Mouse (Mus musculus) bone marrow macrophage, adult 2 months (primary cell): ENCODE measurements at regions not wholly inside any gene's neighbourhood (a gene's known extent, or its start where the extent isn't known, plus 50 kb on each side); places are given as distances from the start of the nearest gene placed in this dataset.

Source experiments
- H3K27ac ChIP-seq: 2 replicates; pipeline ENCODE4 v1.5.1; 2012; ENCODE audit warnings: low read depth, low read length; ENCODE audit not compliant: insufficient read depth
- H3K4me1 ChIP-seq: 2 replicates; pipeline ENCODE4 v1.6.1; 2012; ENCODE audit warnings: low read length; ENCODE audit not compliant: control insufficient read depth, insufficient read depth
- H3K4me3 ChIP-seq: 2 replicates; pipeline ENCODE4 v1.5.1; 2012; ENCODE audit warnings: mild to moderate bottlenecking, low read length, moderate library complexity; ENCODE audit not compliant: insufficient read depth
- CTCF ChIP-seq: IDR thresholded peaks from 2 replicates; pipeline ENCODE4 v1.5.1; 2012; ENCODE audit warnings: low read depth, mild to moderate bottlenecking, low read length, moderate library complexity
- POLR2A ChIP-seq: IDR thresholded peaks from 2 replicates; pipeline ENCODE4 v1.6.1; 2012; ENCODE audit warnings: mild to moderate bottlenecking, low read depth, low read length, borderline replicate concordance

DNA sequence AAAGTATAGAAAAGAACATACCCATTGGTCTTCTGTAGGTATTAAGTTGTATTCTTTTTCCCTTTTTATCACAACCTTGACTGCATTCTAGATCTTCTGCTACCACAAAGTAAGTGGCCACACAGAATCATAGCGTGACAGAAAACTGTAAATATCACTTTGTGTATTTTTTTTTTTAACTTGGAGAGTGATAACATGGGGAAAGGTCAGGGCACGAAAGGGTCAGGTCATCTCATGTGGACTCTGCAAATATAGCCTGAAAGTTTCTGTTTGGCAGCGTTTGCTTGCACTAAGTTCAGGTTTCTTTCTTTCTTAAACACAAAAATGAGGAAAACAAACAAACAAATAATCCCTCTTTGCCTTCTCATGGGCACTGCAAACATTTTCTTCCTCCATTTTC, 1101.1 kb downstream of the Gsdmc2 start:
- no peak for TF ChIP-seq POLR2A
- TF ChIP-seq CTCF = no peak
- H3K27ac ChIP-seq = no peak overlapping the region
- no peak overlapping the region for H3K4me3 ChIP-seq
- no peaks in the 10 kb centered on the region for H3K4me1 ChIP-seq

DNA sequence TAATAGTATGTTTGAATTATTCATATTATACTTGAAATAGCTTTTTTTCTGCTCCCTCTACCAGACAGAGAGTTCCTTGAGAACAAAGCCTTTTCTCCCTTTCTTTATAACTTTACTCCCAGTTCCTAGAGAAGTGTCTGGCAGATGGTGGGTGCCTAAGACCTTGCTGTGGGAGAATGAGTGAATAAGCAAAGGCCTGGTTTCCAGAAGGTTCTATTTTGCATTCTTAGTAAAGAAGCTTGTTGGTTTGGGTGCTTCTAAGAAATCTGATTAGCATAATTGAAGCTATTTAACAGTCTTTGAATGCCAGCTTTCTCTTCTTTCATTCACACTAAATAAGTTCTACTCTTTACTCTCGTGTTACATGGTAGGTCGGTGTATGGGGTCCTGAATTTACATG, 1104.2 kb downstream of the Gsdmc2 start:
- Histone ChIP-seq H3K4me3 (no peak overlapping the region), H3K4me1 (no peaks in the 10 kb centered on the region), H3K27ac (no peak overlapping the region)
- TF ChIP-seq POLR2A = no peak

DNA sequence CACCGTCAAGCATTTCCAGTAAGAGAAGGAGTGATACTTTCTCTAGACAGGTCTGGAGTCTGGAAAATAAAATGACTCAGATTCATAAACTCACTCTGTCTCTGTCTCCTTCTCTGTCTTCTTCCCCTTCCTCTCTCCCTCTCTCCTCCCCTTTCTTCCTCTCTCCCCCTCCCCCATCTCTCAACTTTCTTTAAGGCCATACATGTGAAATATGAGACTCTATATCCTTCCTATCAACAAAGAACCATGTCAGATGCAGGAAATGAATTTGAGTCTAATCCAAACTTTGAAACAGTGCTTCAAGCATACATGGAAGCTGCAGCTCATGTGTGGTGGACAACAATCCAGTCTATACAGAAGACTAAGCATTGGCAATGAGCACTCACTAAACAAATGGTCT, 1109.6 kb downstream of the Gsdmc2 start:
- no peak overlapping the region for H3K27ac ChIP-seq
- TF ChIP-seq CTCF = no peak
- no peak for TF ChIP-seq POLR2A
- H3K4me3 ChIP-seq = no peak overlapping the region
- H3K4me1 ChIP-seq = no peaks in the 10 kb centered on the region

DNA sequence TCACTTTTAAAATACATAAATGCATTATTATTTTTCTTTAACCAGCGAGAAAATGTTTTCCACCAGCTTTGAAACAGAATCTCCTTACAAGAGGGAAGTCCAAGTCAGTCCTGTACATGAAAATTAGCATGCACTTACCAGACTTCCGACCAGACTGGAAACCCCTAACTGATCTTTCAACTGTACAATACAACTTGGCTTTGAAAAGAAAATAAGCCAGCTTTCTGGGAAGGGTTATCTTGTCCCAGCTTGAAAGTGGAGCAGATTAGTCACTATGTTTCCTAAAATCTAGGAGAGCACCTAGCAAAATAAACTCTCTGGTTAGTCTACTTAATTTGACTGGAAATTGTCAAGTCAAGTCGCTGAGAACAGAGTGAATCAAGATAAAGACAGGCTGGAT, 1110.1 kb downstream of the Gsdmc2 start:
- no peak for TF ChIP-seq CTCF
- TF ChIP-seq POLR2A = no peak
- Histone ChIP-seq H3K4me3 (no peak overlapping the region), H3K27ac (no peak overlapping the region)

DNA sequence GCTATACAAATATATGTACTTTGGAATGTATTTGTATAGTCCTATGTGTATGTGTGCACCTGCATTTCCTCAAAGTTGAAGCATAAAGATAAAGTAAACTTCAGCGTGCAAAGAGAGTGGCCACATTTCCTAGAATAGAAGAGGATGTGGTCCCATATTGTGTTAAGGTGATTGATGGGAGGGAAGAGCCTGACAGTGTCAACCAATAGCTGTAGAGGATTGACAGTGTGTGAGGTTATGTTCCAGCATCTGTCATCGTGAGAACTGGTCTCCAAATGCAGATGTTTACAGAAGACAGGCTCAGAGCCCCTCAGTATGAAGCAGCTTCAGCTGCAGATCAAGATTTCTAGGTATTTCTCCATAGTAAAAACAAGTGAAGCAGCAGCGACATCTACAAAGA, 1114.5 kb downstream of the Gsdmc2 start:
- no peak overlapping the region for H3K4me3 ChIP-seq
- TF ChIP-seq POLR2A = no peak
- no peak for TF ChIP-seq CTCF
- H3K27ac ChIP-seq = no peak overlapping the region
- no peaks in the 10 kb centered on the region for H3K4me1 ChIP-seq

More for the DNA sequence above, 1110.1 kb downstream of the Gsdmc2 start:
- no peaks in the 10 kb centered on the region for H3K4me1 ChIP-seq

DNA sequence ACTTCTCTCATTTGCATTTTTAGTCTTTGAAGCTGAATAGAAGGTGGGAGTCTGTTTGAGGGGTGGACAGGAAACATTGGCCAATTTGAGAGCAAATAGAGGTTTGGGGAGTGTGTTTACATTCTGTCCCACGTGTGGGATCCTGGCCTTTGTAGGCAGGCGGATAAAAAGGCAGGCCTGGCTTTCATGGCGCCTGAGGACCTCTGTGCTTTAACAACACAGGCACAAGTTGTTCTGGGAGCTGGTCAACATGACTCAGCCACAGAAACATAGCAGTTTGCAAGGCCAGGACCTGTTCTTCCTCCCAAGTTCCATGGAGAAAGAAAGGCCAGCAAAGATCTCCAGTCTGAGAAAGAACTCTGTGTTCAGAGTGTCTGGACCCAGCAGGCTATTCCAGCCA, 1130.7 kb downstream of the Gsdmc2 start:
- TF ChIP-seq CTCF = no peak
- no peak for TF ChIP-seq POLR2A
- Histone ChIP-seq H3K4me3 (no peak overlapping the region), H3K4me1 (no peaks in the 10 kb centered on the region), H3K27ac (no peak overlapping the region)

DNA sequence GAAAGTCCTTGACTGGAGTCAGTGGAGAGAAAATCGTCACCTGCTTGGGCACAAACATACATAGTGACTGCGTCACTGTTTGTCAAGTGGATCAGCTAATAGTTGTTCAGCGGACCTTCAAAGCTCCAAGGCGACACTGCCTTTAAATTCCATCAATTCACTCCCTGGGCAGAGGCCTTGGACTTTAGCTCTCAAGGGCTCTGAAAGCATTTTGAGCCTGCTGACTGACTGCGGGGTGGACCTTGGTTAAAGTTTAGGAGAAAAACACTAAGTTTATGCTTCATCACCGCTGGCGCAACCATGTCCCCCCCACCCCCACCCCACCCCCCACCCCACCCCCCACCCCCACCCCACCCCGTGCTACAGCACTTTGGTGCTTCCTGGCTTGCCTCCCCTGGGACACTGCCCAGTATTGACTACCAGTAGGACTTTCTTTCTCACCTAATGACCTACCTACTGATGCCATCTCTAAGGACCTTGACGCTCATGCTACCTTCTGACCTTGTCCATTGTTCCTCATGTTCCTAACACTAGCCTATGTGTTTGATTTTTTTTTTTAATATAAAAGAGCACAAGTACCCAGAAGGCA, 1132.3 kb downstream of the Gsdmc2 start:
- TF ChIP-seq POLR2A (no peak), CTCF (no peak)
- H3K4me1 ChIP-seq = no peaks in the 10 kb centered on the region
- no peak overlapping the region for H3K4me3 ChIP-seq
- no peak overlapping the region for H3K27ac ChIP-seq

DNA sequence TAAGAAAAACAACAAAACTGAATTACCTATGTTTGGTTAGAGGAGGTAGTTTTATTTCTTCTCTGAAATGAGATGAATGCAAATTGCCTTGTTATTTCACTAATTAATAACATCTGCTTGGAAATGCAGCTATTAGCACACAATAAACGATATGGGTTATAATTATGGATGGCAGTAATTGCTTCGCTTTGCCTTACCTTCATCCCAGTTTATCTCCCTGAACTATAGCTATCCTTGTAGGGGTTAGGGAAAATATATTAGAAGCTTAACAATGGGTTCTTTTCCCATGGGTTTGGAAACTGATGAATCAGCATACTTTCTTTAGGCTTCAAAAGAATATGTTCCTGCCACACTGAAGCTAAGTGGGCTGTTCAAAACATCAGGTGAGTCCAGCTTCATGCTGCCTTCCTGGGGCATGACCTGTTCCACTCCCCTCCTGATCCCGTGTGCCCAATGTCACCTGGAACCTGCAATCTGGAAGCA, 1132.9 kb downstream of the Gsdmc2 start:
- Histone ChIP-seq H3K4me1 (no peaks in the 10 kb centered on the region), H3K4me3 (no peak overlapping the region), H3K27ac (no peak overlapping the region)
- no peak for TF ChIP-seq POLR2A
- TF ChIP-seq CTCF = no peak

DNA sequence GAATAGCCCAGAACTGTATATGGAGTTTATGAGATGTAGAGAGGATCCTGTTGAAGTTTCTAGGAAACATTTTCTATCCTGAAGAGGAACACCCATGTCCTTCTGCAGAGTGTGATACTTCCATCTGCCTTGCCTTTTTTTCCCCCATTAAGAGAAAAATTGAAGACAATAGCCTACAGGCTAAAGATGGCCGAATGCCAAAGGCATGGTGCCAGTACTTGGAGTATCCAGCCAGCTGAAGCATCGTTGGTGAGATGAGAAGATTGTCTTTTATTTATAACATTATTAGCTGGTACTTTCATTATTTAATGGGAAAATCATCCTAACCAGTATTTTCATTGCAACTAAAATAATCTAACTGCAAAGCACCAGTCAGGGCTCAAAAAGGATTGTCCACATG, 1135.4 kb downstream of the Gsdmc2 start:
- Histone ChIP-seq H3K4me3 (no peak overlapping the region), H3K4me1 (no peaks in the 10 kb centered on the region), H3K27ac (no peak overlapping the region)
- no peak for TF ChIP-seq POLR2A
- TF ChIP-seq CTCF = no peak

DNA sequence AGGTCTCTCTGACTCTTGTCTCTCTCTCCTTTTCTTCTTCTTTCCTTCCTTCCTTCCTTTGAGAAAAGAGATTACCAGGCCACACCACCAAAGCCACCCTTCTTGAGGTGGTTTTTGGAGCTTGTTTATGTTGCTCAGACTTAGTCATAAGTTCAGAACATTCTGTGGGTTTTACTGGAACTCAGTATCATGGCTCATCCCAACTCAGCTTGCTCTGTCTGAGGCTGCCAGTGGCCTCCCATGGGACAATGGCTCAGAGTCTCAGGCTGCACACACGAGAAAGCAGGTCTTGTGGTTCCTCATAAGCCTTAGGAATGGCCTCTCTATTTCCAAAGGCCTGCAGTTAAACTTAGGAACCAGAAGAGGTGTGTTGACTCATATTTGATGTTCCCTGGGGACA, 1146.4 kb downstream of the Gsdmc2 start:
- Histone ChIP-seq H3K4me3 (no peak overlapping the region), H3K27ac (no peak overlapping the region), H3K4me1 (no peaks in the 10 kb centered on the region)
- TF ChIP-seq CTCF (no peak), POLR2A (no peak)

DNA sequence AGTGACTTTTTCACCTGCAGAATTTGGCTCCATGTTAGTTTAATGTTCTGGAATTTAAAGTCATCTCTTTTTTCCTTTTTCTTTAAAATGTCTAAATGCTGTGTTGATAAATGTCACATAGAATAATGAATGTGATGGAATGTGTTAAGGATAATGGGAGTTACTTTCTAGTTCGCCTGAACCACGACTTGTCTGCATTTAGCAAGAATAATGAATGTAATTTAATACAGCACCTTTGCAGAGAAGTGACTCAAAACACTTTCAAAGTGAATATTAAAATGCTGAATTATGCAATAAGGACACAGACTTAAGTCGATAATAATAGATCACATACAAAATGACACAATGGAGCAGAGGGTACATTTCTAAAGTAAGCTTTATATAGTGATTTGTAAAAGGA, 1150.2 kb downstream of the Gsdmc2 start:
- H3K27ac ChIP-seq = no peak overlapping the region
- TF ChIP-seq CTCF (no peak), POLR2A (no peak)
- no peak overlapping the region for H3K4me3 ChIP-seq
- no peaks in the 10 kb centered on the region for H3K4me1 ChIP-seq
